Mouse (Mus musculus) E14TG2a.4 (cell line): Measurements from ENCODE around the gene Adora2b.

Source experiments
- CTCF ChIP-seq: conservative IDR thresholded peaks from 2 replicates; pipeline ENCODE4 v1.5.1; 2014; ENCODE audit warnings: low read length
- NANOG ChIP-seq: IDR thresholded peaks from 2 replicates; pipeline ENCODE4 v1.6.1; 2014; ENCODE audit warnings: borderline replicate concordance, low read length, mixed read lengths
- POU5F1 ChIP-seq: IDR thresholded peaks from 2 replicates; pipeline ENCODE4 v1.6.1; 2014; ENCODE audit warnings: low read length, borderline replicate concordance

DNA sequence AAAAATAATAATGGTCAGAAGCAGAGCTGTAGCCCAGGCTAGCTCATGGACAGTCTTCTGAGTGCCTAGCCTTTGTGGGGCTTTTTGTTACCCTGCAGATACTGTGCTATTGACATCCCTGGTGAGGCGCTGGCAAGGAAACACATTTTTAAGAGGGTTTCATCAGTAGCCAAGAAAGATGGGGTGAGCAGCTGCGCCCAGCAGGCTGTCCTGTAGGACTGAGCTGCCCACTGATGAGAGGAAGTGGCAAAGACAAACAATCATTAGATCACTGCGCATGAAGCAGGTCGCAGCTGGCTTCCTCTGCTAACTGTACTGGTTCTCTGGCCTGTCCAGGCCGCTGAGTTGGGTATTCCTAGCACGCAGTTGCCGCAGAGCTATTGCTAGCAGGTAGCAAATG lies 14.8 kb downstream of the Adora2b start:
- TF ChIP-seq CTCF = no peak
- no peak for TF ChIP-seq NANOG
- no peak for TF ChIP-seq POU5F1
